Mouse (Mus musculus): Measurements from ENCODE around the gene Mafb. TPM values are rescaled to one million over a fixed set of nuclear protein-coding genes. Genes with fewer than 3 reads are reported as not detected.

Mafb gene
- polyA plus RNA-seq (2014; fragmentation: Nextera tagmentation; extraction: Ambion mirVana), result 4.9 and 5.1 TPM in 2 replicates

- Histone ChIP-seq H3K27me3 (ENCODE audit: control insufficient read depth, insufficient read depth, low read length) (peaks cover 57% of the 10 kb centered on the region), H3K4me1 (ENCODE audit: control insufficient read depth, insufficient read depth, low read length) (peaks cover 8% of the 10 kb centered on the region), H3K9me3 (replicated peaks; ENCODE audit: control insufficient read depth, low read length) (no peaks in the 10 kb centered on the region), H3K4me3 (ENCODE audit: low read depth, low read length) (peak within 1 kb of the TSS; percentile 54), H3K4me2 (ENCODE audit: low read depth, low read length) (peak within 1 kb of the TSS; percentile 89), H3K36me3 (replicated peaks; ENCODE audit: control insufficient read depth, insufficient read depth, low read depth, low read length) (no peaks in the 10 kb centered on the region), H3K9ac (replicated peaks; ENCODE audit: low read length) (peak within 1 kb of the TSS; percentile 77), H3K27ac (replicated peaks; ENCODE audit: low read depth, low read length) (peak within 1 kb of the TSS; percentile 52)
- 1% methylated on average over 32 of the region's 37 CpGs for WGBS
- ATAC-seq (replicated peaks; ENCODE audit: insufficient number of reproducible peaks, low FRiP score, low TSS enrichment, low read depth) (peak; percentile 89), DNase-seq (ENCODE audit: low spot score) (peak; percentile 95)
Observed at GRCm38 (mm10) chr2:160366980-160367338, at the start of gene Mafb. TSS of gene Mafb (minus strand) at chr2:160367065.

GRCm38 (mm10) chr2:160415161-160415560 lies 48.3 kb upstream of the Mafb start:
- no peak overlapping the region for H3K4me2 ChIP-seq (ENCODE audit: low read depth, low read length)
- H3K9me3 ChIP-seq (replicated peaks; ENCODE audit: control insufficient read depth, low read length), result no peaks in the 10 kb centered on the region
- H3K4me1 ChIP-seq (ENCODE audit: control insufficient read depth, insufficient read depth, low read length), result no peaks in the 10 kb centered on the region; the same call in 1 of the 2 replicates
- ATAC-seq (replicated peaks; ENCODE audit: insufficient number of reproducible peaks, low FRiP score, low TSS enrichment, low read depth) (no peak), DNase-seq (ENCODE audit: low spot score) (no peak)
- no peaks in the 10 kb centered on the region for H3K27me3 ChIP-seq (ENCODE audit: control insufficient read depth, insufficient read depth, low read length)
- no peak overlapping the region for H3K9ac ChIP-seq (replicated peaks; ENCODE audit: low read length)
- WGBS, result 90% methylated on average over 8 of the region's 8 CpGs
- H3K27ac ChIP-seq (replicated peaks; ENCODE audit: low read depth, low read length), result no peak overlapping the region
- H3K36me3 ChIP-seq (replicated peaks; ENCODE audit: control insufficient read depth, insufficient read depth, low read depth, low read length), result no peaks in the 10 kb centered on the region
- H3K4me3 ChIP-seq (ENCODE audit: low read depth, low read length), result no peak overlapping the region

- WGBS, result 89% methylated on average over 11 of the region's 11 CpGs
- no peak for ATAC-seq (replicated peaks; ENCODE audit: insufficient number of reproducible peaks, low FRiP score, low TSS enrichment, low read depth)
- Histone ChIP-seq H3K4me3 (ENCODE audit: low read depth, low read length) (no peak overlapping the region), H3K9ac (replicated peaks; ENCODE audit: low read length) (no peak overlapping the region), H3K9me3 (replicated peaks; ENCODE audit: control insufficient read depth, low read length) (no peaks in the 10 kb centered on the region), H3K4me2 (ENCODE audit: low read depth, low read length) (no peak overlapping the region), H3K27ac (replicated peaks; ENCODE audit: low read depth, low read length) (no peak overlapping the region), H3K4me1 (ENCODE audit: control insufficient read depth, insufficient read depth, low read length) (no peaks in the 10 kb centered on the region; the same call in 1 of the 2 replicates), H3K27me3 (ENCODE audit: control insufficient read depth, insufficient read depth, low read length) (no peaks in the 10 kb centered on the region), H3K36me3 (replicated peaks; ENCODE audit: control insufficient read depth, insufficient read depth, low read depth, low read length) (no peaks in the 10 kb centered on the region)
- no peak for DNase-seq (ENCODE audit: low spot score)
Observed at GRCm38 (mm10) chr2:160414736-160415135, 47.9 kb upstream of the Mafb start.

DNA sequence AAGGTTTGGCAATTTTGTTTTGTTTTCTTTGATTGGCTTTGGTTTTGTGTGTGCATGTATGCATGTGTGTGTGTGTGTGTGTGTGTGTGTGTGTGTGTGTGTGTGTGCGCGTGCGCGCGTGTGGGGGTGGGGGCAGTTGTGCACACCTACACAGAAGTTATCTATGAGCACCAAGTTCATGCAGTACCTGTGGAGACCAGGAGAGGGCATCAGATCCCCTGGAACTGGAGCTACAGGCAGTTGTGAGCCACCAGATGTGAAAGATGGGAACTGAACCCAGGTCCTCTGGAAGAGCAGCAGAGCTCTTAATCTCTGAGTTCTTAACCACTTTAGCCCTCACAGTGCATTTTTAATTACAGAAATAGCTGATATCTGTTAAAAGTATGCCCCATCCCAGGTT lies 47.1 kb upstream of the Mafb start:
- H3K4me1 ChIP-seq (ENCODE audit: control insufficient read depth, insufficient read depth, low read length), result no peaks in the 10 kb centered on the region
- DNase-seq (ENCODE audit: low spot score) (peak; percentile 15), ATAC-seq (replicated peaks; ENCODE audit: insufficient number of reproducible peaks, low FRiP score, low TSS enrichment, low read depth) (no peak)
- no peak overlapping the region for H3K4me2 ChIP-seq (ENCODE audit: low read depth, low read length)
- H3K4me3 ChIP-seq (ENCODE audit: low read depth, low read length), result no peak overlapping the region
- WGBS, result 98% methylated on average over 5 of the region's 5 CpGs
- no peaks in the 10 kb centered on the region for H3K27me3 ChIP-seq (ENCODE audit: control insufficient read depth, insufficient read depth, low read length)
- no peaks in the 10 kb centered on the region for H3K36me3 ChIP-seq (replicated peaks; ENCODE audit: control insufficient read depth, insufficient read depth, low read depth, low read length)
- no peak overlapping the region for H3K9ac ChIP-seq (replicated peaks; ENCODE audit: low read length)
- H3K9me3 ChIP-seq (replicated peaks; ENCODE audit: control insufficient read depth, low read length), result no peaks in the 10 kb centered on the region
- H3K27ac ChIP-seq (replicated peaks; ENCODE audit: low read depth, low read length), result no peak overlapping the region

DNA sequence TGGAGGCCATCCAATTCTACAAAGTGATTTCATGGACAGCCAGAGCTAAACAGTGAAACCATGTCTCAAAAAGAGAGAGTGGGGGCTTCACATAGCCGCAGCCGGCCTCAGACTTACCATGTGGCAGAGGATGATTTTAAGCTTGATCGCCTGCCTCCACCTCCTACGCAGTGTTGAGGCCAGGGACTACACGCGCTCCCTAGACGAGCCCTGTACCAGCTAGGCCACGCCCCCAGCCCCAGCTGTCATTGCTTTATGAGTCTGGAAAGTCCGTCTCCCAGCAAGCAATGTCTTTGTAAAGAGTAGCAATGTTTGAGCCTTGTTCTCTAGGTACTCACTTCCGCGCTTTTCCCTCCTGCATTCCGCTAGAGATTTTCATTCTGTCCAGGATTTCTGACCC lies 46.2 kb upstream of the Mafb start:
- Histone ChIP-seq H3K27me3 (ENCODE audit: control insufficient read depth, insufficient read depth, low read length) (no peaks in the 10 kb centered on the region), H3K36me3 (replicated peaks; ENCODE audit: control insufficient read depth, insufficient read depth, low read depth, low read length) (no peaks in the 10 kb centered on the region), H3K27ac (replicated peaks; ENCODE audit: low read depth, low read length) (no peak overlapping the region), H3K4me1 (ENCODE audit: control insufficient read depth, insufficient read depth, low read length) (no peaks in the 10 kb centered on the region), H3K9me3 (replicated peaks; ENCODE audit: control insufficient read depth, low read length) (no peaks in the 10 kb centered on the region), H3K9ac (replicated peaks; ENCODE audit: low read length) (no peak overlapping the region), H3K4me3 (ENCODE audit: low read depth, low read length) (no peak overlapping the region), H3K4me2 (ENCODE audit: low read depth, low read length) (no peak overlapping the region)
- DNase-seq (ENCODE audit: low spot score) (peak; percentile 16), ATAC-seq (replicated peaks; ENCODE audit: insufficient number of reproducible peaks, low FRiP score, low TSS enrichment, low read depth) (no peak)
- 64% methylated on average over 12 of the region's 12 CpGs for WGBS

- no peaks in the 10 kb centered on the region for H3K9me3 ChIP-seq (replicated peaks; ENCODE audit: control insufficient read depth, low read length)
- no peak for DNase-seq (ENCODE audit: low spot score)
- no peak overlapping the region for H3K4me2 ChIP-seq (ENCODE audit: low read depth, low read length)
- no peaks in the 10 kb centered on the region for H3K4me1 ChIP-seq (ENCODE audit: control insufficient read depth, insufficient read depth, low read length)
- no peak overlapping the region for H3K27ac ChIP-seq (replicated peaks; ENCODE audit: low read depth, low read length)
- no peaks in the 10 kb centered on the region for H3K36me3 ChIP-seq (replicated peaks; ENCODE audit: control insufficient read depth, insufficient read depth, low read depth, low read length)
- H3K4me3 ChIP-seq (ENCODE audit: low read depth, low read length), result no peak overlapping the region
- WGBS, result 83% methylated on average over 7 of the region's 7 CpGs
- no peak overlapping the region for H3K9ac ChIP-seq (replicated peaks; ENCODE audit: low read length)
- no peak for ATAC-seq (replicated peaks; ENCODE audit: insufficient number of reproducible peaks, low FRiP score, low TSS enrichment, low read depth)
- no peaks in the 10 kb centered on the region for H3K27me3 ChIP-seq (ENCODE audit: control insufficient read depth, insufficient read depth, low read length)
Observed at GRCm38 (mm10) chr2:160411431-160411830, 44.6 kb upstream of the Mafb start.

- no peak for DNase-seq (ENCODE audit: low spot score)
- WGBS, result 77% methylated on average over 3 of the region's 3 CpGs
Observed at GRCm38 (mm10) chr2:160407720-160408119, 40.9 kb upstream of the Mafb start.

DNA sequence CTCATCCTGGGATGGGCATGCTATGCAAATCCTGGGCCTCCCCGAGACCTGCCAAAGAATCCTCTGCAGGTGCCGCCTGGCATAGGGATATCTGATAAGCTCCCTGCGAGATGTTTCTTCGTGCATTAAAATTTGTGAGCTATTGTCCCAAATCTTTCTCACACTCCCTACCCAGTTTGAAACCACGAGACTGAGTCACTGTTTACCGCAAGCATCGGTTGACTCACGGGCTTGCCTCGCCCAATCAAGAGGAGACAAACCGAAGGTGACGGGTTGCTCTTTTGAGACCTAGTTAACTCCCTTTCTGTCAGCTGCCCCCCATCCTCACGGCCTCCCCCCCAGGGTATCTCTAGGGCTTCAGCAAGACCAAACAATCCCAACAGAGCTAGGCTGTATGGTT lies 30.9 kb upstream of the Mafb start:
- ATAC-seq (replicated peaks; ENCODE audit: insufficient number of reproducible peaks, low FRiP score, low TSS enrichment, low read depth) (no peak), DNase-seq (ENCODE audit: low spot score) (no peak)
- Histone ChIP-seq H3K4me1 (ENCODE audit: control insufficient read depth, insufficient read depth, low read length) (no peaks in the 10 kb centered on the region), H3K4me3 (ENCODE audit: low read depth, low read length) (no peak overlapping the region), H3K9me3 (replicated peaks; ENCODE audit: control insufficient read depth, low read length) (no peaks in the 10 kb centered on the region), H3K9ac (replicated peaks; ENCODE audit: low read length) (no peak overlapping the region), H3K27ac (replicated peaks; ENCODE audit: low read depth, low read length) (no peak overlapping the region), H3K27me3 (ENCODE audit: control insufficient read depth, insufficient read depth, low read length) (no peaks in the 10 kb centered on the region), H3K4me2 (ENCODE audit: low read depth, low read length) (no peak overlapping the region), H3K36me3 (replicated peaks; ENCODE audit: control insufficient read depth, insufficient read depth, low read depth, low read length) (no peaks in the 10 kb centered on the region)
- 85% methylated on average over 12 of the region's 12 CpGs for WGBS

More at GRCm38 (mm10) chr2:160407720-160408119, 40.9 kb upstream of the Mafb start:
- no peak overlapping the region for H3K4me2 ChIP-seq (ENCODE audit: low read depth, low read length)
- H3K9ac ChIP-seq (replicated peaks; ENCODE audit: low read length), result no peak overlapping the region
- 0 out of 2 replicates have a peak, but pooled peaks have one; percentile 44 for ATAC-seq (replicated peaks; ENCODE audit: insufficient number of reproducible peaks, low FRiP score, low TSS enrichment, low read depth)
- no peaks in the 10 kb centered on the region for H3K27me3 ChIP-seq (ENCODE audit: control insufficient read depth, insufficient read depth, low read length)
- H3K9me3 ChIP-seq (replicated peaks; ENCODE audit: control insufficient read depth, low read length), result no peaks in the 10 kb centered on the region
- H3K27ac ChIP-seq (replicated peaks; ENCODE audit: low read depth, low read length), result no peak overlapping the region
- no peaks in the 10 kb centered on the region for H3K4me1 ChIP-seq (ENCODE audit: control insufficient read depth, insufficient read depth, low read length)
- H3K36me3 ChIP-seq (replicated peaks; ENCODE audit: control insufficient read depth, insufficient read depth, low read depth, low read length), result no peaks in the 10 kb centered on the region
- no peak overlapping the region for H3K4me3 ChIP-seq (ENCODE audit: low read depth, low read length)

Data from embryonic facial prominence, embryonic 11.5 days (tissue).